Mouse (Mus musculus) C2C12 (cell line): Measurements from ENCODE around the gene Apeh. TPM values are rescaled to one million over a fixed set of nuclear protein-coding genes. Genes with fewer than 3 reads are reported as not detected.
"Not testable (repeated sequence)": the region's sequence is repeated elsewhere in the genome, so short reads cannot be mapped to it uniquely, and the experiment has no call there.

ENCODE experiments used
- H3K27me3 ChIP-seq: one replicate; pipeline ENCODE4 v1.6.1; 2011; ENCODE audit not compliant: control insufficient read depth, insufficient read depth, insufficient read length
- H3K36me3 ChIP-seq: one replicate; pipeline ENCODE4 v1.6.1; 2011; ENCODE audit not compliant: control insufficient read depth, insufficient read depth
- H3K4me3 ChIP-seq: one replicate; pipeline ENCODE4 v1.5.1; 2011; ENCODE audit warnings: mild to moderate bottlenecking, control low read depth; ENCODE audit not compliant: poor library complexity, insufficient read depth, severe bottlenecking
- H3K79me2 ChIP-seq: one replicate; pipeline ENCODE4 v1.6.1; 2011; ENCODE audit not compliant: control insufficient read depth, insufficient read depth
- H3K79me3 ChIP-seq: one replicate; pipeline ENCODE4 v1.6.1; 2011; ENCODE audit warnings: low read depth, control low read depth
- H3ac ChIP-seq: one replicate; pipeline ENCODE3; 2011; ENCODE audit warnings: low read depth; ENCODE audit not compliant: control insufficient read depth, insufficient read length
- CEBPB ChIP-seq: IDR thresholded peaks from one replicate; pipeline ENCODE4 v1.6.1; 2011; ENCODE audit warnings: low read depth, mild to moderate bottlenecking, control low read depth, moderate library complexity
- CTCF ChIP-seq: IDR thresholded peaks from one replicate; pipeline ENCODE4 v1.5.1; 2011; ENCODE audit not compliant: control insufficient read depth, insufficient read depth, insufficient read length
- FOSL1 ChIP-seq: IDR thresholded peaks from one replicate; pipeline ENCODE4 v1.8.0; 2011; ENCODE audit warnings: mild to moderate bottlenecking, low read length; ENCODE audit not compliant: poor library complexity, insufficient read depth, severe bottlenecking
- MAX ChIP-seq: IDR thresholded peaks from one replicate; pipeline ENCODE4 v1.6.1; 2011; ENCODE audit warnings: mild to moderate bottlenecking, control low read depth
- MYOD1 ChIP-seq: IDR thresholded peaks from one replicate; pipeline ENCODE4 v1.6.1; 2011; ENCODE audit warnings: low read depth; ENCODE audit not compliant: control insufficient read depth, insufficient read length
- MYOG ChIP-seq: IDR thresholded peaks from one replicate; pipeline ENCODE4 v1.6.1; 2011; ENCODE audit not compliant: control insufficient read depth, insufficient read length; ENCODE audit errors: extremely low read depth
- USF1 ChIP-seq: IDR thresholded peaks from one replicate; pipeline ENCODE4 v1.6.1; 2011; ENCODE audit warnings: low read depth, mild to moderate bottlenecking, control low read depth, moderate library complexity
- polyA plus RNA-seq: library from polyadenylated mRNA; unstranded; fragments of >200 nt; fragmentation: generic; extraction: Trizol; gene quantifications from one replicate; pipeline ENCODE4 v1.2.1, GENCODE M21; 2012; ENCODE audit warnings: missing spikeins

Gene Apeh
- polyA plus RNA-seq, 1 experiment = 49.1 TPM

DNA sequence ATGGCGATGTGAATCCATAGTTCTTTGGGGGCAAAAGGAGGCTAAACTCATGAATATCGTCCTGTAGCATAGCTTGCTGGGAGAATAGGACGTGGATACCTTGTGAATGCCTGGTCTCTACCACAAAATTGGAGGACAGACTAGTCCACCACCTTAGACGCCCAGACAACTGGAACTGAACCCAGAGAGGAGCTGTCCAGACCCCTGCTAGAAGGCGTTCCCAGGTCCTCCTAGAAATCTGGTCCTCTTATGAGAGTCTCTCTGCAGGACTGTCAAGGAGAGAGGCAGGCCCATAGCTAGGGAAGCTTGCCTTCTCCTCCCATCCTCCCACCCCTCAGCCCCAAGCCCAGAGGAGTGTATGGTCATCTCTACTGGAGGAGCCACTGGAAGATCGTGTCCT lies 43.7 kb upstream of the Apeh start:
- H3K4me3 ChIP-seq = no peak overlapping the region
- H3K27me3 ChIP-seq = no peaks in the 10 kb centered on the region
- H3K79me2 ChIP-seq = no peaks in the 10 kb centered on the region
- H3ac ChIP-seq = no peak overlapping the region
- TF ChIP-seq USF1 (no peak), CEBPB (no peak), FOSL1 (no peak), MAX (no peak), CTCF (no peak), MYOG (no peak), MYOD1 (no peak)
- no peaks in the 10 kb centered on the region for H3K79me3 ChIP-seq
- no peaks in the 10 kb centered on the region for H3K36me3 ChIP-seq

GRCm38 (mm10) chr9:108137523-108137922 lies 43.1 kb upstream of the Apeh start:
- no peaks in the 10 kb centered on the region for H3K79me2 ChIP-seq
- H3K79me3 ChIP-seq = no peaks in the 10 kb centered on the region
- H3ac ChIP-seq = no peak overlapping the region
- no peak overlapping the region for H3K4me3 ChIP-seq
- no peaks in the 10 kb centered on the region for H3K27me3 ChIP-seq
- TF ChIP-seq FOSL1 = peak; percentile 68
- TF ChIP-seq MYOD1 = peak; percentile 42
- TF ChIP-seq CEBPB = no peak
- TF ChIP-seq MYOG = no peak
- no peak for TF ChIP-seq USF1
- TF ChIP-seq CTCF = no peak
- no peak for TF ChIP-seq MAX
- no peaks in the 10 kb centered on the region for H3K36me3 ChIP-seq

- Histone ChIP-seq H3K36me3 (no peaks in the 10 kb centered on the region), H3ac (no peak overlapping the region), H3K79me2 (no peaks in the 10 kb centered on the region), H3K27me3 (no peaks in the 10 kb centered on the region), H3K79me3 (no peaks in the 10 kb centered on the region), H3K4me3 (no peak overlapping the region)
- TF ChIP-seq USF1 (peak; percentile 31), CEBPB (no peak)
Observed at GRCm38 (mm10) chr9:108136930-108137462, 42.6 kb upstream of the Apeh start.

DNA sequence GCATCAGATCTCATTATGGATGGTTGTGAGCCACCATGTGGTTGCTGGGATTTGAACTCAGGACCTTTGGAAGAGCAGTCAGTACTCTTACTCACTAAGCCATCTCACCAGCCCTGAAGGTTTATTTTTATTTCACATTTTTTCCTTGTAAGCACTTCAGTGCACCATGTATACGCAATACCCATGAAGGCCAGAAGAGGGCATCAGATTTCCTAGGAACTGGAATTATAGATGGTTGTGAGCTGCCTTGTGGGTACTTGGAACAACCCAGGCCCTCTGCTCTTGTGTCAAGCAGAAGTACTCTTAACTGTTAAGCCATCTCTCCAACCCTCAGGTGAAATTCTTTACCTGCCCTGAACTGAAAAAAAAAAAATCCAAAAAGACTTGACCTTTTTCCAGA lies 41.8 kb upstream of the Apeh start:
- Histone ChIP-seq H3ac (no peak overlapping the region), H3K79me2 (no peaks in the 10 kb centered on the region), H3K27me3 (no peaks in the 10 kb centered on the region), H3K36me3 (no peaks in the 10 kb centered on the region), H3K4me3 (no peak overlapping the region), H3K79me3 (no peaks in the 10 kb centered on the region)
- TF ChIP-seq CEBPB = no peak
- TF ChIP-seq USF1 = no peak
- TF ChIP-seq MYOD1 = no peak
- no peak for TF ChIP-seq FOSL1
- no peak for TF ChIP-seq MYOG
- no peak for TF ChIP-seq MAX
- no peak for TF ChIP-seq CTCF

DNA sequence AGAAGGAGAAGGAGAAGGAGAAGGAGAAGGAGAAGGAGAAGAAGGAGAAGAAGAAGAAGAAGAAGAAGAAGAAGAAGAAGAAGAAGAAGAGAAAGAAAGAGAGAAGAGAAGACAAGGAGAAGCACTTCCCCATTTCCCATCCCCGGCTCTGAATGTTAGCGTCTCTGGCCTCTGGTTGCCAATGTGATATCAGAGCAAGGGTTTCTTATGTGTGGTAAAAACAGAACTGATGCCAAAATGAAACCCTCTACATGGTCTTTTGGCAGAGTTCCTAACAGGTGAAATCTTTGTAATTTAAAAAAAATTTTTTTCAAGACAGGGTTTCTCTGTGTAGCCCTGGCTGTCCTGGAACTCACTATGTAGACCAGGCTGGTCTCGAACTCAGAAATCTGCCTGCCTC lies 41.3 kb upstream of the Apeh start:
- not testable (repeated sequence) for H3K4me3 ChIP-seq, H3K79me3 ChIP-seq, H3K79me2 ChIP-seq, H3K27me3 ChIP-seq, H3ac ChIP-seq, H3K36me3 ChIP-seq

- TF ChIP-seq MYOD1 = no peak
- TF ChIP-seq FOSL1 = no peak
- no peak for TF ChIP-seq CEBPB
- no peak for TF ChIP-seq MAX
- TF ChIP-seq MYOG = no peak
- no peak for TF ChIP-seq USF1
- no peak for TF ChIP-seq CTCF
- no peaks in the 10 kb centered on the region for H3K36me3 ChIP-seq
Observed at GRCm38 (mm10) chr9:108133478-108133877, 39.1 kb upstream of the Apeh start.

More at GRCm38 (mm10) chr9:108133478-108133877, 39.1 kb upstream of the Apeh start:
- Histone ChIP-seq H3K27me3 (no peaks in the 10 kb centered on the region), H3ac (no peak overlapping the region), H3K79me2 (no peaks in the 10 kb centered on the region), H3K4me3 (no peak overlapping the region), H3K79me3 (no peaks in the 10 kb centered on the region)
